Mouse (Mus musculus): ENCODE measurements around the gene Slc6a5. TPM values are rescaled to one million over a fixed set of nuclear protein-coding genes. Genes with fewer than 3 reads are reported as not detected.

The Slc6a5 gene
- polyA plus RNA-seq (2012; rRNA removed), result 0.18 and 0.19 TPM in 2 replicates

DNA sequence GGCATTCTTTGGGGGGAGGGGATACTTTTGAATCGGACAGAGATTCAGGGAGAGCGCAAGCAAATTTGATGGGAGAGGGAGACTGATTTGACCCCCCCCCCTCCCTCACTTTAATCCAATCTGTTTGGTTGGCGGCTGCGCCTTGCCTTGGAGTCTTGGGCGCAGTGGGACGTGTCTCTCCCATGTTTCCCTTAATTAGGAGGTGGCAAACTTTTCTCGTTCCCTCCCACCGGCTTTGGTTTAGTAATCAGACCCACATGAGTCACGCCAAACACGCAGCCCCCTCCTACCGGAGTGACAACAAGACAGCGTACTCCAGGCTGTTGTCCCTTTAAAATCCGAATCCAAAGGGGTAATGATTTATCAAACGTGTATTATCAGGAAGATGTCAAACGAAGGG is at the start of gene Slc6a5:
Gene Slc6a5 (plus strand): TSS at position 297 of the 400 bp plus-strand sequence.
- WGBS, result 11% methylated on average over 15 of the region's 15 CpGs
- H3K36me3 ChIP-seq (ENCODE audit: control insufficient read depth, insufficient read depth, low read length), result no peaks in the 10 kb centered on the region
- peaks cover 22% of the 10 kb centered on the region for H3K27me3 ChIP-seq (ENCODE audit: control insufficient read depth, insufficient read depth, low read length)
- no peaks in the 10 kb centered on the region for H3K4me1 ChIP-seq (replicated peaks; ENCODE audit: control insufficient read depth, insufficient read depth, low read length)
- TF ChIP-seq POLR2A (IDR thresholded peaks at IDR 0.05; ENCODE audit: control insufficient read depth, extremely low read depth, insufficient read depth, low read length, poor library complexity), result no peak
- no peak for TF ChIP-seq CTCF (IDR thresholded peaks at IDR 0.05; ENCODE audit: borderline replicate concordance, control insufficient read depth, extremely low read depth, insufficient read depth, low read length, poor library complexity)
- no peak within 1 kb of the TSS for H3K4me3 ChIP-seq (ENCODE audit: control insufficient read depth, insufficient read depth, low read length)
- H3K27ac ChIP-seq (ENCODE audit: control insufficient read depth, insufficient read depth, low read length), result no peak within 1 kb of the TSS
- no peak for DNase-seq

GRCm38 (mm10) chr7:49861196-49861595 is 48.8 kb upstream of the Slc6a5 start:
- Histone ChIP-seq H3K27me3 (ENCODE audit: control insufficient read depth, insufficient read depth, low read length) (no peaks in the 10 kb centered on the region), H3K27ac (ENCODE audit: control insufficient read depth, insufficient read depth, low read length) (no peak overlapping the region), H3K36me3 (ENCODE audit: control insufficient read depth, insufficient read depth, low read length) (no peaks in the 10 kb centered on the region), H3K4me3 (ENCODE audit: control insufficient read depth, insufficient read depth, low read length) (no peak overlapping the region), H3K4me1 (replicated peaks; ENCODE audit: control insufficient read depth, insufficient read depth, low read length) (no peaks in the 10 kb centered on the region)
- no peak for DNase-seq
- no peak for TF ChIP-seq POLR2A (IDR thresholded peaks at IDR 0.05; ENCODE audit: control insufficient read depth, extremely low read depth, insufficient read depth, low read length, poor library complexity)
- no peak for TF ChIP-seq CTCF (IDR thresholded peaks at IDR 0.05; ENCODE audit: borderline replicate concordance, control insufficient read depth, extremely low read depth, insufficient read depth, low read length, poor library complexity)
- 98% methylated on average over 2 of the region's 2 CpGs for WGBS

- H3K27ac ChIP-seq (ENCODE audit: control insufficient read depth, insufficient read depth, low read length), result no peak overlapping the region
- no peaks in the 10 kb centered on the region for H3K27me3 ChIP-seq (ENCODE audit: control insufficient read depth, insufficient read depth, low read length)
- no peak overlapping the region for H3K4me3 ChIP-seq (ENCODE audit: control insufficient read depth, insufficient read depth, low read length)
- no peaks in the 10 kb centered on the region for H3K4me1 ChIP-seq (replicated peaks; ENCODE audit: control insufficient read depth, insufficient read depth, low read length)
- no peaks in the 10 kb centered on the region for H3K36me3 ChIP-seq (ENCODE audit: control insufficient read depth, insufficient read depth, low read length)
- no peak for TF ChIP-seq POLR2A (IDR thresholded peaks at IDR 0.05; ENCODE audit: control insufficient read depth, extremely low read depth, insufficient read depth, low read length, poor library complexity)
- TF ChIP-seq CTCF (IDR thresholded peaks at IDR 0.05; ENCODE audit: borderline replicate concordance, control insufficient read depth, extremely low read depth, insufficient read depth, low read length, poor library complexity), result no peak
- 72% methylated on average over 3 of the region's 3 CpGs for WGBS
- no peak for DNase-seq
These were observed 46.2 kb upstream of the Slc6a5 start for GRCm38 (mm10) chr7:49863753-49864152.

- 84% methylated on average over 5 of the region's 5 CpGs for WGBS
- Histone ChIP-seq H3K27ac (ENCODE audit: control insufficient read depth, insufficient read depth, low read length) (no peak overlapping the region), H3K4me1 (replicated peaks; ENCODE audit: control insufficient read depth, insufficient read depth, low read length) (no peaks in the 10 kb centered on the region), H3K4me3 (ENCODE audit: control insufficient read depth, insufficient read depth, low read length) (no peak overlapping the region), H3K36me3 (ENCODE audit: control insufficient read depth, insufficient read depth, low read length) (no peaks in the 10 kb centered on the region), H3K27me3 (ENCODE audit: control insufficient read depth, insufficient read depth, low read length) (no peaks in the 10 kb centered on the region)
- no peak for DNase-seq
- TF ChIP-seq CTCF (IDR thresholded peaks at IDR 0.05; ENCODE audit: borderline replicate concordance, control insufficient read depth, extremely low read depth, insufficient read depth, low read length, poor library complexity), result no peak
- no peak for TF ChIP-seq POLR2A (IDR thresholded peaks at IDR 0.05; ENCODE audit: control insufficient read depth, extremely low read depth, insufficient read depth, low read length, poor library complexity)
These were observed 40.3 kb upstream of the Slc6a5 start for GRCm38 (mm10) chr7:49869656-49870055.

DNA sequence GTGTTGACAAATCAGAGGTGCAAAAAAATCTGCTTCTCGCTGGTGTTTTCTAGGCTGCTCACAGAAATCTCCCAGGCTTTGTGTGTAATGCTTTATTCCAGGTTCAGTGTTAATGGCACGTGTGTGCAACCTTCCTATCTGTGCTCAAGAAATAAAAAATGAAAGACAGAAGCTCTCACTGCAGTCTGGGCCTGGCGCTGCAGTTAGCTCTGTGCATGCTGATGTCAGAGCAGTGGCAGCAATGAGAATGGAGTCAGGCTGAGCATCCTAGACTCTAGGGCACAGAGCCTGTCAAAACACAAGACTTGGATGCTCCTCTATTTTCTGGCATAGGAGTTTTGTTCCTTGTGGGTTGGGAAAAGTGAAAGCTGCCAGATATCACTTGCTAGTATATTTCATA is 39.7 kb upstream of the Slc6a5 start:
- no peak for DNase-seq
- Histone ChIP-seq H3K36me3 (ENCODE audit: control insufficient read depth, insufficient read depth, low read length) (no peaks in the 10 kb centered on the region), H3K27me3 (ENCODE audit: control insufficient read depth, insufficient read depth, low read length) (no peaks in the 10 kb centered on the region), H3K4me3 (ENCODE audit: control insufficient read depth, insufficient read depth, low read length) (no peak overlapping the region), H3K27ac (ENCODE audit: control insufficient read depth, insufficient read depth, low read length) (no peak overlapping the region), H3K4me1 (replicated peaks; ENCODE audit: control insufficient read depth, insufficient read depth, low read length) (no peaks in the 10 kb centered on the region)
- no peak for TF ChIP-seq CTCF (IDR thresholded peaks at IDR 0.05; ENCODE audit: borderline replicate concordance, control insufficient read depth, extremely low read depth, insufficient read depth, low read length, poor library complexity)
- no peak for TF ChIP-seq POLR2A (IDR thresholded peaks at IDR 0.05; ENCODE audit: control insufficient read depth, extremely low read depth, insufficient read depth, low read length, poor library complexity)
- 87% methylated on average over 3 of the region's 3 CpGs for WGBS

- 84% methylated on average over 5 of the region's 5 CpGs for WGBS
- TF ChIP-seq POLR2A (IDR thresholded peaks at IDR 0.05; ENCODE audit: control insufficient read depth, extremely low read depth, insufficient read depth, low read length, poor library complexity), result no peak
- no peak for TF ChIP-seq CTCF (IDR thresholded peaks at IDR 0.05; ENCODE audit: borderline replicate concordance, control insufficient read depth, extremely low read depth, insufficient read depth, low read length, poor library complexity)
- Histone ChIP-seq H3K36me3 (ENCODE audit: control insufficient read depth, insufficient read depth, low read length) (no peaks in the 10 kb centered on the region), H3K27me3 (ENCODE audit: control insufficient read depth, insufficient read depth, low read length) (no peaks in the 10 kb centered on the region), H3K4me1 (replicated peaks; ENCODE audit: control insufficient read depth, insufficient read depth, low read length) (no peaks in the 10 kb centered on the region), H3K27ac (ENCODE audit: control insufficient read depth, insufficient read depth, low read length) (no peak overlapping the region), H3K4me3 (ENCODE audit: control insufficient read depth, insufficient read depth, low read length) (no peak overlapping the region)
- DNase-seq, result no peak
These were observed 32.6 kb upstream of the Slc6a5 start for GRCm38 (mm10) chr7:49877307-49877706.

- Histone ChIP-seq H3K36me3 (ENCODE audit: control insufficient read depth, insufficient read depth, low read length) (no peaks in the 10 kb centered on the region), H3K27me3 (ENCODE audit: control insufficient read depth, insufficient read depth, low read length) (no peaks in the 10 kb centered on the region), H3K4me3 (ENCODE audit: control insufficient read depth, insufficient read depth, low read length) (no peak overlapping the region), H3K4me1 (replicated peaks; ENCODE audit: control insufficient read depth, insufficient read depth, low read length) (no peaks in the 10 kb centered on the region), H3K27ac (ENCODE audit: control insufficient read depth, insufficient read depth, low read length) (no peak overlapping the region)
- DNase-seq, result no peak
- WGBS, result 90% methylated on average over 13 of the region's 13 CpGs
- TF ChIP-seq POLR2A (IDR thresholded peaks at IDR 0.05; ENCODE audit: control insufficient read depth, extremely low read depth, insufficient read depth, low read length, poor library complexity), result no peak
These were observed 30.9 kb upstream of the Slc6a5 start for GRCm38 (mm10) chr7:49879051-49879450.
